Mouse (Mus musculus) activated CD4-positive, CD25-positive, alpha-beta regulatory T cell (primary cell): ENCODE measurements around the gene Nt5c. TPM values are rescaled to one million over a fixed set of nuclear protein-coding genes. Genes with fewer than 3 reads are reported as not detected.

ENCODE experiments used
- polyA plus RNA-seq, 2 experiments: library from polyadenylated mRNA; unstranded; fragments of 100-300 nt; shearing (Covaris generic); gene quantifications; one replicate each; pipeline ENCODE4 v1.2.1; 2017

Gene Nt5c
- 100 to 1,000 TPM; 336 to 352 TPM for polyA plus RNA-seq

DNA sequence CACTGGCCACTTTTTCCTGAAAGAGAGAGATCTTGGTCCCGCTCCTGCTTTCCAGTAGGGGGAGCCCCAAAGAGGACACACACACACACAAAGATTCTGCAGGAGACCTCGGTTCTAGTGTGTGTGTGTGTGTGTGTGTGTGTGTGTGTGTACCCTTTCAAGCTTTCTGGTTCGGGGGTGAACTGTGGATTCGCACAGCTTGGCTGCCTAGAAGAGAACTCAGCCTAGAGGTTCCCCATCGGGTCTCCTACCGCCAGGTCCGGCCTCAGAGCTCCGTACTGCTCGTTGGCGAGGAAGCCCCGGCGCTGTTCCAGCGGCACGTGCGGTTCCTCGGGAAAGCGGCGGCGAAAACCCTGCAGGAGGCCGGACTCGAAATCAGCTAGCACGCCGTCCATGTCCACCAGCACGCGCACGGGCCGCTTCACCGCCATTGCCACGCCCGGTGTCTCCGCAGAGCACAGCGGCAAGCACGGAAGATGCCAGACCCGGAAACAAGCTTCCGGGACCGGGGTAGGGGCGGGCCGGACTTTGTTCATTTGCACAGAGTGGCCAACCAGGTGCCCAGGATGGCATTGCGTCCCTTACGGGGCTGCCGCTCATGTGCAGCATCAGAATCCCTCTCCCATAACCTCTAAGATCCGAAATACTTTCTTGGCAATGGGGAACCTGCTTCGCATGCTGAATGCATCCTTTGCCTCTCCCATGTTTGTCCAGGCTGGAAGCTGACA, at the start of gene Nt5c:
Gene Nt5c (minus strand): TSS at position 507 of the 728 bp plus-strand sequence.

DNA sequence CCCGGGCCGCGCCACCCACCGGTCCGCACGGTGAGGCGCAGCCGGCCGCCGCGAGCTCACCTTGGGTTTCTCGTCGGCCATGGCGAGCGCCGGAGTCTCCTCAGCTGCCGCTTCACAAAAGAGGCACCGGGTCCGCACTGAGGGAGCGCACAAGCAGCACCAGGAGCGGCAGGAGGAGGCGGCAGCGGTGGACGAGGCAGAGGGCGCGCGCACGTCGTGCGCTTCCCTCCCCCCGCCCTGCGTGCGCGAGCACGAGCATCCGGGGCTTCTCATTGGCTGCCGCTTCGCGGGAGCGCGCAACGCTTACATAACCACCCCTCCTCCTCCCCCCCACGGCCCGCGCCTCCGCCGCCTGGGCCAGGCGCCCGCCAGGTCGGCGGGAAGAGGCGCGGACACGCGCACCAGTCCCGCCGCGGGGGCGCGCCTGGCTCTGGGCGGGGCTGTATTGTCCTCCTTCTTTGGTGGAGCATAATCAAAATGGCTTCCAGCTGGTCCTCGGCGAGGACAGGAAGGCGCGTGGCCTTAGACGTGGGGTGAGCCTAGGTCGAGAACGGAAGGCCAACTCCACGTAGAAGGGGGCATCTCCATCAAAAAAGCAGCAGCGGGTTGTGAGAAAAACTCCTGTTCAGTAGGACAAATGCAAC, 44.5 kb upstream of the Nt5c start, which contains the start of gene Sumo2:
Gene Sumo2 (minus strand): TSS at position 239 of the 644 bp plus-strand sequence.

DNA sequence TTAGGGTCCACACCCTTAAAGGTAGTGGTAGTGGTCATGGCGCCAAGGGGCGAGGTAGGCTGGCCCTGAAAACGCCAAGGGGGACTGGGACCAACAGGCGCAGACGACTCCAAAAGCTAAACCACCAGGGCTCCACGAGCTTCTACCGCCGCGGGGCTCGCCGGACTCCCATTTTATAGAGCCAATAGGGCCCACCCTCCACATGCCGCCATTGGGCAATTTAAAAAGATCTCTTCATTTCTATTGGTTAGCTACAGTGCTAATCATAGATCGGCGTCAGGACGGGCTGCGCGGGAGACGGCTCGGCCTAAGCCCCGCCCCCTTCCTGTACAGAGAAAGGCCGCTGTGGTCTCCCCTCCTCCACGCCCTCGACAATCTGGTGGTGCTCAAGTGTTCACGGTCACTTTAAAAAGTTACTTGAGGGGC, 22.6 kb upstream of the Nt5c start, which contains the start of gene Jpt1:
Gene Jpt1 (minus strand): TSS at position 150 of the 426 bp plus-strand sequence.

DNA sequence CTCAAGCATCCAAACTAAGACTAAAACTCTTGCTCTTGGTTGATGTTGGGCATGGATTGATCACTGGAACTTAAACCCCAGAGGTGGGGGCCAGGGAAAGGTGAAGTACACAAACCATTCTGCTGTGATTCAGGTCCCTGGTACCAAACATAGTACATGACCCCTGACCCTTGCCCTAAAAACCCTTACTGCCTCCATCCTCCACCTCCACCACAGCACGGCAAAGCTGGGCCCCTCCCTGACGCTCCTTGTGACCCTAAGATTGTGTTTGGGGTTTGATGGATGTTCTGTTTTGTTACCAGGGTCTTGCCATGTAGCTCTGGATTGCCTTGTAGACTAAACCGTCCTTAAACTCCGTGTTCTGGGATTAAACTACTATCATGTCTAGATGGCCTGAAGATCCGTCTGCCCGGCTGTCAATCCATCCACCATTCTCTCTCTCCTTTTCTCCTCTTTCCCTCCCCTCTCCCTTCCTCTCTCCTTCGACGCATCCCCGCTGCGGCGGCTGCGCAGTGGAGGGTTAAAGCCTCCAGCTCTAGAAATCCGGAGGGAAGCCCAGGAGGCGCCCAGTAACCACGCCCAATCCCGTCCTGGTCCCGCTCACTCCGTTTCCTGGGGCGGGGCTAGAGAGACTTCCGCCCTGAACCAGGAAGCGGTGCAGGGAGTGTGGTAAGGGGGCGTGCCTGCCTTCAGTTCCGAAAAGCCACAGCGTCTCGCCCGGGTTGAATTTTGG, 16.5 kb downstream of the Nt5c start, which contains the start of gene Armc7:
Gene Armc7 (plus strand): TSS at position 643 of the 733 bp plus-strand sequence.

GRCm38 (mm10) chr11:115462243-115462891, 29.3 kb downstream of the Nt5c start, which contains the start of gene Slc16a5:
Gene Slc16a5, plus strand, starts transcription at chr11:115462474.

Other genes starting within 250 kb of the Nt5c start
- gene Grin2c, start 224.6 kb downstream of the Nt5c start, polyA plus RNA-seq = under 1 TPM in 1 of 2 experiments, not detected in 1; 0.05 TPM
- gene Fdxr, start 214.8 kb downstream of the Nt5c start, polyA plus RNA-seq = 10 to 100 TPM; 26.7 to 35.3 TPM
- 1 to 10 TPM in 1 of 2 experiments, under 1 TPM in 1; 0.57 to 1.1 TPM for gene Fads6, start 194.2 kb downstream of the Nt5c start, polyA plus RNA-seq
- gene Otop2, start 184.7 kb downstream of the Nt5c start, polyA plus RNA-seq = not detected
- gene Ush1g, start 169.8 kb downstream of the Nt5c start, polyA plus RNA-seq = not detected
- gene Otop3, start 157.1 kb downstream of the Nt5c start, polyA plus RNA-seq = under 1 TPM in 1 of 2 experiments, not detected in 1; 0.16 TPM
- gene Hid1, start 124.1 kb downstream of the Nt5c start, polyA plus RNA-seq = 1 to 10 TPM; 2.2 to 9.0 TPM
- gene Cdr2l, start 109.9 kb downstream of the Nt5c start, polyA plus RNA-seq = under 1 TPM in 1 of 2 experiments, not detected in 1; 0.41 TPM
- gene Mrpl58, start 88.1 kb downstream of the Nt5c start, polyA plus RNA-seq = 100 to 1,000 TPM; 139 to 191 TPM
- 100 to 1,000 TPM; 717 to 796 TPM for gene Atp5h, start 71.9 kb downstream of the Nt5c start, polyA plus RNA-seq
- gene Kctd2, start 71.7 kb downstream of the Nt5c start, polyA plus RNA-seq = 10 to 100 TPM; 47.7 to 82.2 TPM
- under 1 TPM in 1 of 2 experiments, not detected in 1; 0.23 TPM for gene Trim80, start 51.3 kb downstream of the Nt5c start, polyA plus RNA-seq
- gene Slc16a5, start 29.4 kb downstream of the Nt5c start, polyA plus RNA-seq = 10 to 100 TPM in 1 of 2 experiments, 1 to 10 TPM in 1; 2.6 to 13.6 TPM
- gene Armc7, start 16.2 kb downstream of the Nt5c start, polyA plus RNA-seq = 10 to 100 TPM; 69.6 to 70.1 TPM
- gene Jpt1, start 22.5 kb upstream of the Nt5c start, polyA plus RNA-seq = 100 to 1,000 TPM; 509 to 536 TPM
- gene Sumo2, start 44.4 kb upstream of the Nt5c start, polyA plus RNA-seq = 100 to 1,000 TPM; 793 to 799 TPM
- 10 to 100 TPM; 61.1 to 71.0 TPM for gene Nup85, start 72.6 kb upstream of the Nt5c start, polyA plus RNA-seq
- 10 to 100 TPM; 51.8 to 66.7 TPM for gene Mrps7, start 112.1 kb upstream of the Nt5c start, polyA plus RNA-seq
- 10 to 100 TPM; 29.5 to 34.3 TPM for gene Gga3, start 112.2 kb upstream of the Nt5c start, polyA plus RNA-seq
- 100 to 1,000 TPM; 167 to 308 TPM for gene Mif4gd, start 121.1 kb upstream of the Nt5c start, polyA plus RNA-seq
- 100 to 1,000 TPM in 1 of 2 experiments, 10 to 100 TPM in 1; 58.7 to 111 TPM for gene Slc25a19, start 136.4 kb upstream of the Nt5c start, polyA plus RNA-seq
- 100 to 1,000 TPM; 167 to 275 TPM for gene Grb2, start 216.7 kb upstream of the Nt5c start, polyA plus RNA-seq